Mouse (Mus musculus): Measurements from ENCODE around the gene Erc1. TPM values are rescaled to one million over a fixed set of nuclear protein-coding genes. Genes with fewer than 3 reads are reported as not detected.

The Erc1 gene
- total RNA-seq, 2 experiments from 2014 or later: 24.6 TPM

- DNase-seq: no peak
- intact Hi-C loops (cut with DNase I): loop anchor here (5.0 kb wide), 1 partner anchor 51 kb away; no protein-coding TSS in a partner anchor
Measured at GRCm38 (mm10) chr6:119543456-119543802, 304.5 kb downstream of the Erc1 start.

GRCm38 (mm10) chr6:119535867-119536266 lies 312.1 kb downstream of the Erc1 start:
- intact Hi-C loops (cut with DNase I): no loop called here
- no peak for DNase-seq

- intact Hi-C loops (cut with DNase I): no loop called here
- no peak for DNase-seq
Measured at GRCm38 (mm10) chr6:119533170-119533709, 314.7 kb downstream of the Erc1 start.

GRCm38 (mm10) chr6:119529659-119530058 lies 318.3 kb downstream of the Erc1 start:
- DNase-seq: no peak
- intact Hi-C loops (cut with DNase I): no loop called here

- no peak for DNase-seq
- intact Hi-C loops (cut with DNase I): no loop called here
Measured at GRCm38 (mm10) chr6:119526498-119526897, 321.5 kb downstream of the Erc1 start.

GRCm38 (mm10) chr6:119521931-119522391 lies 326.0 kb downstream of the Erc1 start:
- no peak for DNase-seq
- intact Hi-C loops (cut with DNase I): no loop called here

GRCm38 (mm10) chr6:119521482-119521900 lies 326.5 kb downstream of the Erc1 start:
- no peak for DNase-seq
- intact Hi-C loops (cut with DNase I): no loop called here

Other genes starting within 250 kb of the Erc1 start
- 10 to 100 TPM; 12.9 to 13.3 TPM for gene Rad52, start 54.5 kb upstream of the Erc1 start, total RNA-seq (2021)
- 100 to 1,000 TPM; 283 to 313 TPM for gene Wnk1, start 190.5 kb upstream of the Erc1 start, total RNA-seq (2021)
- not detected for gene Ninj2, start 245.2 kb upstream of the Erc1 start, total RNA-seq (2021)